Mouse (Mus musculus) heart, embryonic 15.5 days (tissue): ENCODE results near the gene Pdia5. TPM values are rescaled to one million over a fixed set of nuclear protein-coding genes. Genes with fewer than 3 reads are reported as not detected.
A peak's percentile ranks its signal among the peaks of the same experiment; 100 is the strongest.

Experiments
- ATAC-seq: fragments of 200-750 bp; cut with Nextera tagmentation; replicated peaks from 2 replicates; pipeline ENCODE4 v1.8.0; 2017; ENCODE audit warnings: low read depth, moderate TSS enrichment; ENCODE audit not compliant: insufficient number of reproducible peaks, insufficient read depth, low FRiP score
- H3K27ac ChIP-seq: fragments of 300-500 bp; sonication (generic); 2 replicates; pipeline ENCODE4 v1.5.1; 2015; ENCODE audit warnings: mild to moderate bottlenecking, inconsistent platforms
- H3K27me3 ChIP-seq: fragments of 300-500 bp; sonication (generic); 2 replicates; pipeline ENCODE4 v1.6.1; 2015; ENCODE audit warnings: inconsistent platforms
- H3K36me3 ChIP-seq: fragments of 300-500 bp; sonication (generic); 2 replicates; pipeline ENCODE4 v1.6.1; 2015; ENCODE audit warnings: mild to moderate bottlenecking, inconsistent platforms
- H3K4me1 ChIP-seq: fragments of 300-500 bp; sonication (generic); replicated peaks from 2 replicates; pipeline ENCODE4 v1.6.1; 2015; ENCODE audit warnings: inconsistent platforms
- H3K4me2 ChIP-seq: fragments of 300-500 bp; sonication (generic); 2 replicates; pipeline ENCODE4 v1.6.1; 2015; ENCODE audit warnings: inconsistent platforms, mild to moderate bottlenecking, moderate library complexity
- H3K4me3 ChIP-seq: fragments of 300-500 bp; sonication (generic); 2 replicates; pipeline ENCODE4 v1.5.1; 2015; ENCODE audit warnings: mild to moderate bottlenecking, inconsistent platforms
- H3K9ac ChIP-seq: fragments of 300-500 bp; sonication (generic); 2 replicates; pipeline ENCODE4 v1.6.1; 2015; ENCODE audit warnings: mild to moderate bottlenecking, inconsistent platforms
- H3K9me3 ChIP-seq: fragments of 300-500 bp; sonication (generic); replicated peaks from 2 replicates; pipeline ENCODE4 v1.6.1; 2016; ENCODE audit warnings: inconsistent platforms
- WGBS: fragments of 180-500 bp; shearing (Covaris S2); methylation state at CpG from one replicate; pipeline ENCODE4 v1.1.7; 2015; ENCODE audit warnings: mixed read lengths; 5-methylcytosine and 5-hydroxymethylcytosine counted together
- polyA plus RNA-seq: library from polyadenylated mRNA; unstranded; fragments of >200 nt; fragmentation: Nextera tagmentation; extraction: Ambion mirVana; gene quantifications from 2 replicates; pipeline ENCODE4 v1.2.1, GENCODE M21; 2015

Pdia5 gene
- polyA plus RNA-seq, 1 experiment from 2014 or later, result 26.7 TPM

- 44% methylated on average over 1 of the region's 1 CpGs for WGBS
- Histone ChIP-seq H3K4me3 (no peak overlapping the region), H3K4me1 (peaks cover 18% of the 10 kb centered on the region), H3K36me3 (peaks cover 6% of the 10 kb centered on the region; the same call in 1 of the 2 replicates), H3K27ac (peak overlapping the region; percentile 88), H3K9me3 (no peaks in the 10 kb centered on the region), H3K9ac (no peak overlapping the region), H3K4me2 (no peak overlapping the region), H3K27me3 (no peaks in the 10 kb centered on the region)
- peak; percentile 90 for ATAC-seq
Observed at GRCm38 (mm10) chr16:35439046-35439445, 51.6 kb downstream of the Pdia5 start.

DNA sequence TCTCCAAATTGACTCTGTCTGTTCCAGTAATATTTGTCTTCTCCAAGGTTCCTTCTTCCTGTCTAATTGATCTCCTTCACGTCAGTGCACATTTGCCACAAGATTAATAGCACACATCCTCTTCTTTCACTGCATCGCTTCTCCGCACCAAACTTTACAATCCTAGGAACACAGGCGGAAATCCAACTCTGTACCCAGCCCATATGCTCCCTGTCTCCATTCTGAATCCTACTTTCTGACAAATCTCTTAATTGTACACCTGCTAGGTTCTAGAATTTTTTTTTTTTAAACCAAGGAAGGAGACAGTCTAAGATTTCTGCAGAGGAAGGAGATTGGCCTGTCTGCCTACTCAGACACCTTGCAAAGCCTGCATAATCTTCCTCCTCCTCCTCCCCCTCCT is 59.1 kb downstream of the Pdia5 start:
- no peak for ATAC-seq
- WGBS, result 86% methylated on average over 4 of the region's 4 CpGs
- Histone ChIP-seq H3K4me1 (peaks cover 5% of the 10 kb centered on the region; the same call in 1 of the 2 replicates), H3K4me3 (no peak overlapping the region), H3K27me3 (no peaks in the 10 kb centered on the region), H3K4me2 (no peak overlapping the region), H3K27ac (no peak overlapping the region), H3K9me3 (no peaks in the 10 kb centered on the region), H3K9ac (no peak overlapping the region), H3K36me3 (0 out of 2 replicates have a peak, but pooled peaks cover 3% of the 10 kb centered on the region)

- H3K4me2 ChIP-seq, result no peak overlapping the region
- no peak for ATAC-seq
Observed at GRCm38 (mm10) chr16:35424926-35425325, 65.7 kb downstream of the Pdia5 start.

GRCm38 (mm10) chr16:35423250-35424139 is 67.2 kb downstream of the Pdia5 start:
- Histone ChIP-seq H3K9ac (no peak overlapping the region), H3K36me3 (no peaks in the 10 kb centered on the region), H3K27ac (no peak overlapping the region), H3K4me1 (0 out of 2 replicates have a peak, but pooled peaks cover 4% of the 10 kb centered on the region), H3K4me2 (no peak overlapping the region), H3K9me3 (no peaks in the 10 kb centered on the region), H3K4me3 (no peak overlapping the region), H3K27me3 (no peaks in the 10 kb centered on the region)
- ATAC-seq, result no peak
- WGBS, result 72% methylated on average over 18 of the region's 18 CpGs

More at GRCm38 (mm10) chr16:35424926-35425325, 65.7 kb downstream of the Pdia5 start:
- Histone ChIP-seq H3K27ac (no peak overlapping the region), H3K9ac (no peak overlapping the region), H3K4me3 (no peak overlapping the region), H3K9me3 (no peaks in the 10 kb centered on the region), H3K36me3 (no peaks in the 10 kb centered on the region), H3K27me3 (no peaks in the 10 kb centered on the region), H3K4me1 (0 out of 2 replicates have a peak, but pooled peaks cover 4% of the 10 kb centered on the region)
- WGBS, result 82% methylated on average over 4 of the region's 4 CpGs

- WGBS, result 89% methylated on average over 8 of the region's 8 CpGs
Observed at GRCm38 (mm10) chr16:35422705-35423104, 68.0 kb downstream of the Pdia5 start.

DNA sequence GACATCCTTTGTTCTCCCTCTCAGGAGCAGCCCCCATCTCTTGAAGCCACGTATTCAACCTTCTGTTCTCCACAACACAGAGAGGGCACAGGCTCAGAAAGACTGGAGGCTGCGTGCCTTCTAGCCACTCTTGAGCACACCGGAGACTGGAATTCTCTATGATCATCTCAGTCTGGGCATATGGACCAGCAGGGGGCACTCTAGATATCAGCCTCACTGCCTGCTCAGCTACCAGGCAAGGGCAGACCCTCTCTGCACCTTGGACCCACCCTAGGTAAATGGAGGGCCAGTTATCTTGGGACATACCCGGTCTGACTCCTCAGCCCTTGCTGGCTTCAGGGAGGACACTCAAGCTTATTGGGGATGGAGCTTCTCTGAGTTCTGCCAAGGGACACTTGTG is 68.5 kb downstream of the Pdia5 start:
- Histone ChIP-seq H3K4me1 (0 out of 2 replicates have a peak, but pooled peaks cover 4% of the 10 kb centered on the region), H3K27ac (no peak overlapping the region), H3K4me3 (no peak overlapping the region), H3K4me2 (no peak overlapping the region), H3K27me3 (no peaks in the 10 kb centered on the region), H3K9ac (no peak overlapping the region), H3K36me3 (no peaks in the 10 kb centered on the region), H3K9me3 (no peaks in the 10 kb centered on the region)
- 0 out of 2 replicates have a peak, but pooled peaks have one; percentile 14 for ATAC-seq
- 49% methylated on average over 4 of the region's 4 CpGs for WGBS

More at GRCm38 (mm10) chr16:35422705-35423104, 68.0 kb downstream of the Pdia5 start:
- Histone ChIP-seq H3K9me3 (no peaks in the 10 kb centered on the region), H3K4me1 (0 out of 2 replicates have a peak, but pooled peaks cover 4% of the 10 kb centered on the region), H3K36me3 (no peaks in the 10 kb centered on the region), H3K4me2 (no peak overlapping the region), H3K27ac (no peak overlapping the region), H3K27me3 (no peaks in the 10 kb centered on the region), H3K4me3 (no peak overlapping the region), H3K9ac (no peak overlapping the region)
- no peak for ATAC-seq

DNA sequence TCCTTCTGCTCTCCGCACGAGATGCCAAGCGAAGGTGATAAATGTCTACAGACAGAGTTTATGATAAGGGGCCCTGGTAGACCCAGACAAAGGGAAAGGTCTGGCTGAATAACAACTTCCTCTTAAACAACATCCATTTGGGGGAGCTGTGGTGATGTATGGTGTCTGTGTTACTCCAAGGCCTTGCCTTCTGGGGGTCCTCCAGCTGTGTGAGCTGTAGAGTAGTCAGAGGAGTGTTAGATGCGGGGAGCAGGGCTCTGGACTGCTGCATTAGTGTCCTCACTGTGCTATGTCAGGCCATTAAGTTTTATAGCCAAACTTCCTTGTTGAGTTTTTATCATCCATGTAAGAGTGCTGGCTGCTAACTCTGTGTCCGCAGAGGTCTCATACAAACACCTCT is 76.1 kb downstream of the Pdia5 start:
- Histone ChIP-seq H3K4me3 (no peak overlapping the region), H3K27me3 (no peaks in the 10 kb centered on the region), H3K27ac (no peak overlapping the region), H3K4me1 (no peaks in the 10 kb centered on the region), H3K36me3 (peaks cover 3% of the 10 kb centered on the region; the same call in 1 of the 2 replicates), H3K9ac (no peak overlapping the region), H3K4me2 (no peak overlapping the region), H3K9me3 (no peaks in the 10 kb centered on the region)
- 70% methylated on average over 5 of the region's 5 CpGs for WGBS
- ATAC-seq, result no peak

DNA sequence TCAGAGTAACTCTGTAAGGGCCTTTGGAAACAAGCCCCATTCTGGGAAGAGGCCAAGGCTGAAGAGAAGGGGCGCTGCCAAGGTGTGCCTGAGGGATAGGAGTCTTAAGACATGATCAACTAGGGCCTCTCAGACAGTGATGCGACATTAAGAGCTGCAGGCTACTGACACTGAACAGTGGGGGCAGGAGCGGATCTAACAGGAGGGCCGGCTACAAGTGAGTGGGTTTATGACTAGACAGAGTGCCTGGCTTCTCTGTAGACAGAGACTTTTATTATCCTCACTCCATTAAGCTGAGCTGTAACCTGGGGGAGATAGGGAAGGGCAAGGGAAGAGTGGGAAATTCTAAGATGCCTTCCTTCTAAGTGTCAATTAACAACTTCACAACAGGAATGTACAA is 84.0 kb downstream of the Pdia5 start:
- no peaks in the 10 kb centered on the region for H3K9me3 ChIP-seq
- H3K27ac ChIP-seq, result no peak overlapping the region
- 81% methylated on average over 4 of the region's 4 CpGs for WGBS
- no peak overlapping the region for H3K9ac ChIP-seq
- no peak overlapping the region for H3K4me2 ChIP-seq
- peaks cover 7% of the 10 kb centered on the region for H3K36me3 ChIP-seq
- no peaks in the 10 kb centered on the region for H3K4me1 ChIP-seq
- H3K27me3 ChIP-seq, result no peaks in the 10 kb centered on the region
- ATAC-seq, result no peak
- H3K4me3 ChIP-seq, result no peak overlapping the region

GRCm38 (mm10) chr16:35406166-35406565 is 84.5 kb downstream of the Pdia5 start:
- Histone ChIP-seq H3K36me3 (peaks cover 7% of the 10 kb centered on the region), H3K4me1 (no peaks in the 10 kb centered on the region), H3K27ac (no peak overlapping the region), H3K9ac (no peak overlapping the region), H3K4me2 (no peak overlapping the region), H3K27me3 (no peaks in the 10 kb centered on the region), H3K9me3 (no peaks in the 10 kb centered on the region), H3K4me3 (no peak overlapping the region)
- WGBS, result 70% methylated on average over 4 of the region's 4 CpGs
- no peak for ATAC-seq

GRCm38 (mm10) chr16:35405348-35406080 is 85.2 kb downstream of the Pdia5 start:
- Histone ChIP-seq H3K9me3 (no peaks in the 10 kb centered on the region), H3K9ac (no peak overlapping the region), H3K4me2 (no peak overlapping the region), H3K27me3 (no peaks in the 10 kb centered on the region), H3K4me3 (no peak overlapping the region), H3K27ac (no peak overlapping the region), H3K36me3 (peaks cover 7% of the 10 kb centered on the region), H3K4me1 (no peaks in the 10 kb centered on the region)
- 90% methylated on average over 14 of the region's 14 CpGs for WGBS
- ATAC-seq, result no peak

- H3K4me2 ChIP-seq, result no peak overlapping the region
- no peak overlapping the region for H3K27ac ChIP-seq
- H3K9me3 ChIP-seq, result no peaks in the 10 kb centered on the region
- ATAC-seq, result no peak
- H3K9ac ChIP-seq, result no peak overlapping the region
- H3K4me1 ChIP-seq, result no peaks in the 10 kb centered on the region
- H3K4me3 ChIP-seq, result no peak overlapping the region
- 67% methylated on average over 5 of the region's 5 CpGs for WGBS
- no peaks in the 10 kb centered on the region for H3K27me3 ChIP-seq
- peaks cover 7% of the 10 kb centered on the region for H3K36me3 ChIP-seq
Observed at GRCm38 (mm10) chr16:35404864-35405263, 85.8 kb downstream of the Pdia5 start.
